Mouse (Mus musculus) retina, postnatal 7 days (tissue): ENCODE data around the gene Acvr1b.

Source experiments
- DNase-seq: peaks from one replicate; pipeline ENCODE4 v3.0.0-alpha.2; 2012; ENCODE audit warnings: low read depth, low spot score

Gene Acvr1b

DNA sequence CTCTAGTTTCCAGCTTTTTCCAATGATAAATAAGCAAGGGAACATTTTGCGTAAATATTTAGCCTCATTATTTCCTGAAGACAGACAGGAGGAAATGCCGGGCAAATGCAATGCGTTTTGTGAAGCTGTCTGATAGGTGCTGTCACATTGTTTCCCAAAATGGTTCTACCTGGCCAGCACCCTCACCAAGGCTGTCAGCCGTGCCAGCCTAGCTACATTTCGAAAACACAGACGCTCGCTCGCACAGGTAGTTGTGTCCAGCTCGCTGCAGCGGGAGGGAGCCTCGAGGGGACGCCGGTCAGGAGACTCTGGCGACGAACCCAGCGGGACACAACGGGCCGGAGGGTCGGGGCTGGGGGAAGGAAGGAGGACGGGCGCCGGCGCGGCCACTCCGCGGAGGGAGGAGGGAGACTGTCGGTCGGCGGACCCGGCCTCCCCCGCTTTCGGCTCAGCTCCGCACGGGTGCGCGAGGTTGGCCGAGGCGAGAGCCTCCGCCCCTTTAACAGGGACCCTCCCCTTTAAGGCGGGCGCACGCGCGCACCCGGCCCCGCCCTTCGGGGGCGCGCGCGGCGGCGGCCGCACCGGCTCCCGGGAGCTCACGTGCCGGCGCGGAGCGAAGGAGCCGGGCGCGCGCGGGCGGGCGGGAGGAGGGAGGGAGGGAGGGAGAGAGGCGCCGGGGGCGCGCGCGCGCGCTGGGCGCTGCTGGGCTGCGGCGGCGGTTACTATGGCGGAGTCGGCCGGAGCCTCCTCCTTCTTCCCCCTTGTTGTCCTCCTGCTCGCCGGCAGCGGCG is at the start of gene Acvr1b:
Gene Acvr1b (plus strand): TSS at position 647 of the 791 bp plus-strand sequence.
- peak; percentile 89 for DNase-seq

DNA sequence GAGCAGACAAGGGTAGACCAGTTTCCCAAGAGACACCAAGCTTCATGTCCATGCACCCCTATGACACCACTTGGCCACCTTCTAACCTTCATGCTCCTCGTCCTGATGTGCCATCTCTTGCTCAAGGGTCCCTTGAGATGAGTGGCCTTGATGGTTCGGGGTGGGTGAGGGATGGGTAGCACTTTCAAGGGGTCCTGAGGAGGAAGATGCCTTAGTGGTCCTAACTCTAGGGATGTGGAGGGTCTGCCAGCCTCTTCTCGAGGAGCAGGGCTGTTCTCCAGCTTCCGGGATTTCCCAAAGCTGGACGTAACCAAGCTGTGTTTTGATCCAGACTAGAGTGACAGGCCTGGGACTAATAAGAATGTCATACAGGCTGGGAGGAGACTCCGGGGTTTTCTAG is 48.3 kb upstream of the Acvr1b start:
- DNase-seq = no peak

DNA sequence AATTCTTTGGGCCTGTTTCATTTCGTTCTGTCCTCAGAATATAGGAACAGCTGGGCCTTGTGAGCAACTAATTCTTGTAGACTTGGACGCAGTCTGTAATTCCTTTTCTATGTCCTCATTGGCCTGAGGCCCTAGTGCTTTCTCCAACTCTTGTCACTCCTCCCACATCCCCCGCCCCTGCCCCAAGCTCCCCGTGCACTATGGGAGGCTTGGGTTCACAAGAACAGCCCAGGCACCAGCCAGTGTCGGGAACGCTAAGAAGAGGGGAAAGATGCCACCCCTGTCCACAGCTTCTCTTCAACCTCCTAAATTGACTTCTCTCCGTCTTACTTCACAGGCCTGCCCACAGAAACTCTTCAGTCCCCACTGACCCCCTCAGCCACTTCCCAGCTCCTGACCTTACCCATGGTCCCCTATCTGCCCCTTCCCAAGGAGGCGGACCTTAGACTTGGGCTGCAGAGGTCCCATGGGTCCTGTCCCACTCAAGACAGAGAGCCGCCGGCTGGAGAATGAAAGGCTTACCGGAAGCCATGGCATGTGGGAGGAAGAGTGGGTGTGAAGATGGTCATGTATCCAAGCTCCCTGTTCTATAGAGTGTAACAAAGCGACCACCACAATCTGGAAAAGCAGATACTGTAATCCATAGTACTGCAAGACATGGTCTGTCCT is 46.9 kb upstream of the Acvr1b start:
- no peak for DNase-seq

DNA sequence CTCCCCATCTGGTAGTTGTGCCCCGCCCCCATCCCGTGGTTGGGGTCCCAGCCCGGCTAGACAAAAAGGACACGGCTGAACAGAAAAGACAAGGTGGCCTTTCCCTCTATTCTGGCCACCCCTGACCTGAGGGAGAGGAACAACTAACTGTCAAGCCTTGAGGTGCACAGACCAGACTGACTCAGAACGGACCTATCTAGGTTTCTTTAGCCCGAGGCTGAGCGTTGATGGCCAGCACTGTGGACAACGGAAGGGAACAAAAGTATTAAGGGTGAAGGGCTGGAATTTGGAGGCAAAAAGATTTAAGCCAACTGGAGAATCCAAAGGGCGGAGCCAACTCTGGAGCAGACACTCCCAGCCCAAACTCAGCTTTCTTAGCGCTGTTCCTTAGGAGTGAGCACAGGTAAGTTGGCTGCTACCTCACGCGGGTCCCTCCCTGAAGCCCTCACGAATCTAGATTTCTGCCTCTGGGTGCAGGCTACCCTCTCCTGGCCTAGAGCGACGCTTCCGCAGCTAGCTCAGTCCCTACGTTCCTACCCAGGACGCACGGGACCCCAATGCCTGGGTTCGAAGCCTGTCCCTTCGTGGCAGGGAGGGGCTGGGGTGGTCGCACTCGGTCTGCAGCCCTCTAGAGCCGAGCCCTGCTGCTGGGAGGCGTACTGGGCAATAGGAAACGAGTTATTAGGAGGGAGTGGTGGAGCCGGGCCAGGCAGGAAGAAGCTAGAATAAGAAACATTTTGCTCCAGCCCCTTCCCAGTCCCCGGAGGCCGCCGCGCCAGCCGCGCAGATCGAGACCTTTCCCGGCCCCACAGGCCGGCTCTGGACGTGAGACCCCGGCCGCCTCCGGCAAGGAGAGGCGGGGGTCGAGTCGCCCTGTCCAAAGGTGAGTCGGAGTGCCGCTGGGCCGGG is 45.4 kb upstream of the Acvr1b start, which contains the start of gene Acvrl1:
Gene Acvrl1 (plus strand): TSS at position 342 of the 909 bp plus-strand sequence.
- DNase-seq = no peak

DNA sequence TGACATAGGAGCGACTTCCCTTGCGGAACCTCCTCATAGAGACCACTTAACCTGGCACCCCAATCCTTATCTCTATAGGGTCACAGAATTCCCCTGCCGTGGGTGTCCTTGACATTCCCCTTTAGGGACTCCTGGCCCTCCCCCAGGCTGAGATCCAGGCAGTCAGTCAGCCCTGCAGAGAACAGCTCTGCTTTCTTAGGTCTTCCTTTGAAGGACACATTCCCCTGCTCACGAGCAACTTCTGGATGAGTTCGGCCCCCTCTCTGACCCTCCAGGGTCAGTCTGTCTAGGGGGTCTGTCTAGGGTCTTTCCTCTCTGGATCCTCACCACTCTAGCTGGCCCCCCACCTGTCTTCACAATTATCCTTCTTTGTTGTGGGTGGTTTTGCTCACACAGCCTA is 44.5 kb upstream of the Acvr1b start:
- no peak for DNase-seq

DNA sequence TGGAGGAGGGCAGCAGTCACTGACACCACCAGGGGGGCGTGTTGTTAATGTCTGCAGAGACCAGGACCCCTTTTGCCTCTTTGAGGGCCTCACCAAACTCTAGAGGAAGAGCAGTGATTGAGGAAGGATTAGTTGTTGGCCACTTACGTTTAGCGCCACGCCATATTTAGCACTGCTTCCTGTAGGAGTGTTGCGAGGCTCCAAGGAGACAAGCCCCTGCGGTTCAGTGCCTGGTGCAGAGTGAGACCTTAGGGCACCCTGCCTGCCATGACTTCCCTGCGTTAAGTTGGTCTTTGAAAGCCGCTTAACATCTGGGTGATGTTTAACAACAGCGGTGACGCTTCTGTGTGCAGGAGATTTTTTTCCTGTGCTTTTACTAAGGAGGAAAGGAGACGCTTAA is 42.4 kb upstream of the Acvr1b start:
- DNase-seq = no peak

DNA sequence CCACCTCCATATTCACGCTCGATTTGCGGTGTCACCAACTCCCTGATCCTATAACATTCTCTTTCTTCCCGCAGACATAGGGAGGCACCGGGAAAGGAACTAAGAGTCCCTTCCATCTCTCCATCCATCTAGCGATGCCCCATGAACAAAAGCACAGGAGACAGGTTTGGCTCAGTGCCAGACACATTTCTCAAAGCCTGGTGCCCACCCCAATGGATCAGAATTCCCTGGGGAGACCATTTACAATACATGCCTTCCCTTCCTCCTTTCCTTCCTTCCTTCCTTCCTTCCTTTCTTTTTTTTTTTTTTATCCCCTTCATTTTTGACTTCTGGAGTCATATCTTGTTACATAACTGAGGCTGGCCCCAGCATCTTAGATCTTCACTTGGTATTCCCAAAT is 41.8 kb upstream of the Acvr1b start:
- DNase-seq = no peak

DNA sequence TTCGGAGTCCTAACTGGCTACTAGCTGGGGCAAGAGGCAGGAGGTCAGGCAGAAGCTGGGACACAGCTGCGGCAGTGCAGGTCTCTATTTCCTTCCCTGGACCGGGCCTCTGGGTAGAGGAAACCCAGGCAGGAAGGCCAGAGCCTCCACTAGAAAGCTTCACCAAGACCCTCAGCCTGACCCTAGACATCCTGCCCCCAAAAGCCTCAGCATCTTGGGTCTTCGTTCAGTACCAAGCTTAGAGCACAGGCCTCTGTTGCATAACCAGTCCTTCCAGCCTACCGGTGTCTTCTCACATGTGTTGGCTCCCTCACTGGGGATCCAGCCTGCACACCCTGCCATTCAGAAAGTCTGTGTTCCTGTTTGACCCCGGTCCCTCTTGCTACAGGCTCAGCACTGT is 41.1 kb upstream of the Acvr1b start:
- no peak for DNase-seq

DNA sequence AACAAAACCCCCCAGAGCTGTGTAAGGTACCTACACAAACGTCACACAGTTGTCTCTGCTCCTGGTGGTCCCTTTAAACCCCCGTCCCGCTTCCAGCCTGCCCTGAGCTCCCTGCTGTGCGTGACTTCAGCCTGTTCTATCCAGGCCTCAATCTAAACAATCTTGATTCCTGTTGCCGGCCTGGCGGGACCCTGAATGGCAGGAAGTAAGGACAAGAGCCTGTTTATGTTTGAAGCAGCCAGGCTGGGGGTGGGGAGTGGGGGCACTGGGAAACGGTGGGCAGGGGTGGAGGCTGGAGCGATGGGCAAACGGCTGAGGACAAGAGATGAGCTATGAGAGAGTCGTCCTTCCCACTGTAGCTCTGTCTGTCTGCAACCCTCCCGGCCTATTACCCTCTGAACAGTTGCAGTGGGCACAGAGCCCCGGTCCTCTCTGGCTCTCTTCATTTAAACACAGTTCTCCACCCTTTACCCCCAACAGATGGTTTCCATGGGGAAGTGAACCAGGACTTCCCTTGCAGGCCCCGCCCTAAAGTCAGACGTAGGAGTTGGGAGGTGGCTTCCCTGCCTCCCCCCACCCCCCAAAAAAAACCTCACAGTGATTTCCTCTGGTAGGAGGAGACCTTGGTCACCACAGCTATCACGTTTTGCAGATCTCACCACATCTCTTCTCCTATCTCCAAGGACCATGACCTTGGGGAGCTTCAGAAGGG is 39.7 kb upstream of the Acvr1b start:
- no peak for DNase-seq

DNA sequence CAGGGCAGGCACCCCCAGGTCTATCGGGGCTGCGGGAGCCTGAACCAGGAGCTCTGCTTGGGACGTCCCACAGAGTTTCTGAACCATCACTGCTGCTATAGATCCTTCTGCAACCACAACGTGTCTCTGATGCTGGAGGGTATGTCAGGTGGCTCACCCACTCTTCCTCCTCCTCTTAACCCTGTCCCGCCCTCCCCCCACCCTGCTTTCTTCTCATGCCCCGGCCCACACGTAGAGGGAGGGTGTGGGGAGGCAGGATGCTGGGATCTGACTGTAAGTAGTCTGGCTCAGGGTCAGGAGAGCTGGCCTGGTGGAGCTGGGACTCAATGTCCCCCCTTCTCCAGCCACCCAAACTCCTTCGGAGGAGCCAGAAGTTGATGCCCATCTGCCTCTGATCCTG is 38.5 kb upstream of the Acvr1b start:
- no peak for DNase-seq

DNA sequence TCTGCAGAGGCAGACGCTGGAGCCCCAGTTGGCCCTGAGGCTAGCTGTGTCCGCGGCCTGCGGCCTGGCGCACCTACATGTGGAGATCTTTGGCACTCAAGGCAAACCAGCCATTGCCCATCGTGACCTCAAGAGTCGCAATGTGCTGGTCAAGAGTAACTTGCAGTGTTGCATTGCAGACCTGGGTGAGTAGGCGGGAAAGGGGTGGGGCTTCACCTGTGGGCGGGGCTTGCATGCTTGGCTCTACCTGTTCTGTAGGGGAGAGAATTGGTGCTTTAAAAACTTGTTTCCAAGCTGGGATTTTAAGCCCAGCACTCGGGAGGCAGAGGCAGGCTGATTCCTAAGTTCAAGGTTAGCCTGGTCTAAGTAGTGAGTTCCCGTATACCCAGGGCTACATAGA is 36.4 kb upstream of the Acvr1b start:
- no peak for DNase-seq

DNA sequence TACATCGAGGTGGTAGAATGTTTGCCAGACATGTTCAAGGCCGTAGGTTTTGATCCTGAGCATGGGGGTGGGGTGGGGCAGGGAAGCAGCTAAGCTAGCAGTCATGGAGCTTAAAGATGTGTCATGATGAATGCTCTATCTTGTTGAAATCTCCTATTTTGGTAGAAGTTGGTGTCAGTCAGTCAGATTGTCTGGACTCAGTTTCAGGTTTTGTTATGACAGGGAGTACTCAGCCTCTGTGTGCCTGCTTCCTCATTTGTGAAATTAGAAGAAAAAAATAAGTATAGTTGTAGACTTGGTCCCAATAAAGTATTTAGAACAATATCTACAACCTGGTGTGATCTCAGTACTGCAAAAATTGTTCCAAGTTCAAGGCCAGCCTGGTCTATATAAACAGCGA is 35.2 kb upstream of the Acvr1b start:
- DNase-seq = no peak

DNA sequence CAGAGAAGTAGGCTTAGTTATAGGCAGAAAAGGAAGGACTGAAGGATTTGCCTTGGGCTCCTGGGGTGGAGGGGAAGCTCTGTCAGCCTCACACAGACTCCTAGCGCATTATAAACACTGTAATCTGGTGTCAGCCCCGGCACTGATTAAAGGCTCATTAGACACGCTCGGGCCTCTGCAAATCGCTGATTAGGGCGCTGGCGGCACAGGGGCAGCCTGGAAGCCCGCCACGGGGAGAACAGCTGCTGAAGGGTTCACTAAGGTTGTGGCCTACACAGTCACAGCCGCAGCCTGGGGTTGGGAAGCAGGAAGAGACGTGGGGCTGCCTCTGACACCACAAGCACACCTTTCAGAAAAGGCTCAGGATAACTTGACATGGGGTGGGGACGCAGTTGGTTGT is 34.0 kb upstream of the Acvr1b start:
- DNase-seq = peak; percentile 81

DNA sequence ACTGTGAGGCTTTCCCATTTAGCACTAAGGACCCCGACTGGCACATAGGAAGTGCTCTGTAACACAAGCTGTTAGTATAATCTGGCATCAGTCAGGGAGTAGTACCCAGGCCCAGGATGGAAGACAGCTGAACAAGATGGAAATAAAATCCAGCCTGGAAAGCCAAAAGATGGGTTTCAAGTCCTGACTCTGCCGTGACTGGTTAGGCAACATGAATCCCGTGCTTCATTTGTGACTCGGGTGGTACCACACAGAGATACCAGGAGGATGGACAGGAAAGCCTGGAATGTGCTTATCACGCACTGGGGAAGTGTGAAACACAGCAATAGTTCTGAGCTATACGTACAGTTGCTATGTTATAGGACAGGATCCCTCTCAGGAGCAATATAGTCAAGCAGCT is 33.3 kb upstream of the Acvr1b start:
- no peak for DNase-seq

DNA sequence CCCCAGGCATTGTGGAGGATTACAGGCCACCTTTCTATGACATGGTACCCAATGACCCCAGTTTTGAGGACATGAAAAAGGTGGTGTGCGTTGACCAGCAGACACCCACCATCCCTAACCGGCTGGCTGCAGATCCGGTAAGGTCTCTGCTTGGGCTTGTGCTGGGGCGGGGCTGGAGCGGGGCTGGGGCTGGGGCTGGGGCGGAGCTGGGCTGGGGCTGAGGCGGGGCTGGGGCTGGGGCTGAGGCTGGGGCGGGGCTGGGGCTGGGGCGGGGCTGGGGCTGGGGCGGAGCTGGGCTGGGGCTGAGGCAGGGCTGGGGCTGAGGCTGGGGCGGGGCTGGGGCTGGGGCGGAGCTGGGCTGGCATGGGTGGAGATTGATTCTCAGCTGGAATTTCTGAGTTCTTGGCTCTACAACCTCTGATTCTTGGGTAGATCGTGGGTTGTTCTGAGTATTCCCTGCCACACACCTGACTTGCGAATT is 32.8 kb upstream of the Acvr1b start:
- DNase-seq = peak; percentile 47

DNA sequence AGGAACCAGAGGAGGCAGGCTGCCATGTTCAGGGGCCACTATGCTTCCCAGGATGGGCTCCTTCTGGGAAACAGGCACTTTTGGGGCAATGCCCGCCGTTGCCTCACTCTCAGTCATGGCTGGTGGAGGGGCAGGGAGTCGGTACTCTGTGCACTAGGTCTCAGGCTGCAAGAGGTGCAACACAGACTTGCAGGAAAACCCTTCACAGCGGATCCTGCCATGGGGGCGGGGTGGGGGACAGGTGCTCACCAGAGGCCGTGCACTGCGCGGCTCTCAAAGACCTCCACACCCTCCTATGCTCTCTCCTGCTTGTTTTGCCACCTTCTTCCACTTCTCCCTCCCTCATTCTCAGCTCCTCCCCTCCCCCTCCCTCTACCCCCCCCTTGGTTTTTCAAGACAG is 31.2 kb upstream of the Acvr1b start:
- DNase-seq = no peak

DNA sequence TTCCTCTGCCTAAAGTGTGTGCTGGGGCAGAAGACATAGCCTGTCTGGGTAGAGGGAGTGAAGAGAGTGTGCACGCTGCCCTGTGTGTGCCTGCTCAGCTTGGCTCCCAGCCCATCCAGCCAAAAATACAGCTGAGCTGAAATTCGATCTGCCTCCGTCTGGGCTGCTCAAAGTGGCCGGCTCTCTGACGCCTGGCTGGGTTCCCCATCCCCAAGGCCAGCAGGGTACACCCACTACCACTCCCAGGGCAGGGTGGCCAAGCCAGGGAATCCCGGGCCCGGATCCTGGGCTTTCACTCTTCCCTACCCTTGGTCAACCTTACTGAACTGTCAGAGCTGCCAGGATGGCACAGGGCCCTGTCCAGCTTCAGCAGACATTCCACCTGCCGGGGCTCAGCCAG is 30.4 kb upstream of the Acvr1b start:
- DNase-seq = no peak

DNA sequence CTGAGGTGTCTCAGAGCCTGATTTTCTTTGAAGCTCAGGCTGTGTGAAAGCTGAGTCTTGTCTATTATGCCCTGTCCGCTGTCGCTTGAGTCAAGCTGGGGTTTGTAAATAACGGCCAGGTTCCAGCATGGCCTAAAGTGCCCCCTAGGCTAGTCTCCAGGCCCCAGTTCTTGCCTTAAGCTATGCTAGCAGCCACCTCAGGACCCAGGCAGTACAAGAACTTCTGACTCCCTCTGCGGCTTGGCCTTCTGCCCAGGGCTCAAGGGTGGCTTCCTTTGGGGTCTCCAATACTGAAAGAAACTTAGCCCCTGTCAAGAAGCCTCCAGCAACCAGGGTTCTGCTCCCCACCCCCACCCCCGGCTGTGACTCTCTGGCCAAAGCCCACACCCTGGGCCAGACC is 29.7 kb upstream of the Acvr1b start:
- DNase-seq = no peak

DNA sequence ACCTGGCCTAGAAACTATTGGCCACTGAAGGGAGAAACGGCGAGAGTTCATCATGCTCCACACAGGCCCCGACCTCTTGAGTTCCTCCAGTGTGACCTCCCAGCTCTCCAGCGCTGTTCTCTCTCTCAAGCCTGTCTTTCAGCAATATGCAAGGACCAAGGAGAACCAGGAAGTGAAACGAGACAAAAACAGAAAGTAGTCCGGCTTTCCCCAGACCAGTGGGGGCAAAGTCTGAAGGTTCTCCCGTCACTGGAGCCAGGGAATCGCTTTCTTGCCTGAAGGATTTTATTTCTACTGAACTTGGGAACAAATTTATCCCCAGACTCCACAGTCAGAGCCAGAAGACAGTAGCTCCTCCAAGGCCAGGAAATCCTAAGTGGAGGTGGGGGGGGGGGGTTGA is 29.1 kb upstream of the Acvr1b start:
- DNase-seq = no peak

DNA sequence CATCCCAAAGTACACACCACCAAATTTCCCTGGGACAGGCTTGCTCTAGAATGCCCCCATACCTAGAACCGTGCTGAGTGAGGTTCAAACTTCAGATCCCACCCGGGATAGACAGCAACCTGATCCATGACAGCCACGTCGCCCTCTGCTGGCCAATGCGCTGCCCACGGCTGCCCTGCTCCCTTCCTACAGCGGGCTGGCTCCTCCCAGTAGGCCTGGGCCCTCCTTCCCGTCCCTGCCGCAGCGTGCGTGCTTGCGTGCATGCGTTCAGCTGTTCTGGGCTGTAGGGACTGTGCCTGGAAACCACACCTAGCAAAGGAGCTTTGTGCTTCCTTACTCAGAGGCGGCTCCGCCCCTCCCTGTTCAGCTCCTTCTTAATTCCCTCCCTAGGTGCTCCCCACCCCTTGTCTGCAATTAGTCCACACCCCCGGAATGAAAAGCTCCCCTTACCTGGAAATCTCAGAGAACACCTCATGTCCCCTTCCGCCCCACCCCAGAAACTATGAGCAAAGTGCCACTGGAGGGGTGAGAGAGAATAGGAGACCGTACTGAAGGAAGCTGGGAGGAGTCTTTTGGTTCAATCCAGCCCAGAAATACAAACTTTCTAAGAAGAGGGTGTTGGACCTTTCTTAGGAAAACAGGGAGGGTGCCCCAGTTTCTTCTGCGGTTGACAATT is 28.3 kb upstream of the Acvr1b start:
- DNase-seq = peak; percentile 85
